Mouse (Mus musculus): ENCODE data around the gene Foxn3.

DNA sequence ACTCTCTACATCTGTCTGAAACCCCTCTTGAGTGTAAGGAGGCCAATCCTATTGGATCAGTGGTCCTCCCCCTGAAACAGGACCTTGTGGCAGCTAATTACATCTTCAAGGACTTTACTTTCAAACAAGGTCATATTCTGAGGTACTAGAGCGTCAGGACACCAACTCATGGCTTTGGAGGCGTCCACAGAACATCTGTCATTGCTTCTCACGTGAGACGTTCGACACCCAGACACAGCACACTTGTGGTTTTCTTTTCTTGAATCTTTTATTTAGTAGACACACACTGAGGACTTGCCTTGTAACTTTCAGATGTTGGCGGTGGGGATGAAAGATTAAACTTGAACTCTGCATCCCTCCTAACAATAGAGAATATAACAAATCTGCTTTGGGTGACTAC is 265.1 kb downstream of the Foxn3 start:
- TF ChIP-seq POLR2A (IDR thresholded peaks at IDR 0.05; ENCODE audit: borderline replicate concordance, insufficient read depth, low read length) (no peak), CTCF (IDR thresholded peaks at IDR 0.05; ENCODE audit: borderline replicate concordance, insufficient read depth, low read depth, low read length) (no peak)

All from cerebellum, adult 2 months (tissue).